Mouse (Mus musculus): ENCODE data around the gene Drap1.

- TF ChIP-seq CTCF (IDR thresholded peaks at IDR 0.05; ENCODE audit: low read depth) (no peak), EP300 (optimal IDR thresholded peaks at IDR 0.05) (no peak)
These were observed 38.4 kb upstream of the Drap1 start for GRCm38 (mm10) chr19:5463212-5463611.

Measured in stomach, postnatal 0 days (tissue).